Mouse (Mus musculus) urinary bladder, postnatal 4 days (tissue): ENCODE data around the gene 1700018B08Rik.
A peak's percentile ranks its signal among the peaks of the same experiment; 100 is the strongest.

Experiments
- DNase-seq, 2 experiments: peaks; one replicate each; pipeline ENCODE4 v3.0.0; 2021 to 2022; ENCODE audit warnings: low spot score in 2 of 2

The 1700018B08Rik gene

GRCm38 (mm10) chr8:121513429-121513828, 30.7 kb downstream of the 1700018B08Rik start:
- peak; percentile 61 to 88 for DNase-seq

DNA sequence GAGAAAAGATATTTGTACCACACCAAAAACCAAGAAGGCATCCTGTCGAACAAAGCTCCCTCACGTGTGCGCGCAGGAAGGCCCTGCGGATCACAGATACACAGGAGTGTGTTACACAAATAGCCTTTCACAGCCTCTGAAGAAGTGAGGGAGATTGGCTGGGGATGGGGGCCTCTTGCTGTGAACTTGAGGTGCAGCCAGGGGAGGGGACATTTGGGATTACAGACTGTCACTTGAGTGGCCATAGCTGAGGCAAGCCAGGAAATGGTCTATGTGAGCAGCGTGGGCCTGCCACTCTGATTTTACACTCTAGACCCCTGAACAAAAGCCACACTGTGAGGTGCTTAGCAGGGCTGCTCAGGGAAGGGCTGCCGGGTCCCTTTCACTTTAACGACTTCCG, 32.4 kb downstream of the 1700018B08Rik start:
- no peak for DNase-seq

GRCm38 (mm10) chr8:121497621-121498020, 46.5 kb downstream of the 1700018B08Rik start:
- DNase-seq, result no peak

- no peak for DNase-seq
These were observed 52.5 kb downstream of the 1700018B08Rik start for GRCm38 (mm10) chr8:121491633-121492032.

DNA sequence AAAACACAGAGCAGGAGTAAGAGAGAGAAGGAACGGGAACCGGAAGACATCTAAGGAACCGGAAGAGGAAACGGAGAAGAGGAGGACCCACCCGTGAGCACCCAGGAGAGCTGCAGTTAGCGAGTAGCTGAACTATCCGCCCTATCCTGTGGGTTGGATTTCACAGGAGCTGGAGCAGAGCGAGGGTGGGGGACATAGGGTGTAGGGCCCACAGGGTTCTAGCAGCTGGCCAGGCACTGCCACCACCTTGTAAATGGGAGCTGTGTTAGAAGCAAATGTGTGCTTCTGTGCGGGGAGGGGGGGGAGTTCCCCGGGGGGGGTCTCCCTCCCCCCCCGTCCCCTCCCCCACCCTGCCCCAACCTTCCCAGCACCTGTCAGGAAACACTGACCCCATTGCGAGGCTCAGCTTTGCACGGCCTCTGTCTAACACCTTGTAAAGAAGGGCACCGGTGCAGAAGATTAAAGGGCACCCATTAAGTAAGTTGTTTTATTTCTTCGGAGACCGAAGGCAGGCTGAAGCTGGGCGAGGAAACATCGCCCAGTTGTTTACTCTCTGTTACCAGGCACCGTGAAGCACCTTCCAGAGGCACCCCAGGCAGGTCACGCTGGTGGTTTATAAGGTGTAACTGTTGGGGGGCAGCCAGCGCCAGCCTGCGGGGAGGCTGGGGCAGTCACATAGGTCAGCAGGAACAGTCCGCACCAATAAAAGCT, 59.9 kb downstream of the 1700018B08Rik start:
- no peak for DNase-seq
